Mouse (Mus musculus) bone marrow, adult 2 months (tissue): ENCODE measurements at regions not wholly inside any gene's neighbourhood (a gene's known extent, or its start where the extent isn't known, plus 50 kb on each side); places are given as distances from the start of the nearest gene placed in this dataset.
A peak's percentile ranks its signal among the peaks of the same experiment; 100 is the strongest.
"Not testable (repeated sequence)": the region's sequence is repeated elsewhere in the genome, so short reads cannot be mapped to it uniquely, and the experiment has no call there.

Experiments
- H3K27ac ChIP-seq: fragments of 200-500 bp; 2 replicates; pipeline ENCODE4 v1.5.1; 2012; ENCODE audit warnings: low read depth, mild to moderate bottlenecking, control low read depth, inconsistent platforms, low read length; ENCODE audit not compliant: control insufficient read depth, poor library complexity, insufficient read depth
- H3K4me1 ChIP-seq: fragments of 200-500 bp; 2 replicates; pipeline ENCODE4 v1.6.1; 2011; ENCODE audit warnings: low read length; ENCODE audit not compliant: control insufficient read depth, insufficient read depth
- H3K4me3 ChIP-seq: fragments of 200-500 bp; replicated peaks from 2 replicates; pipeline ENCODE3; 2011; ENCODE audit warnings: mild to moderate bottlenecking, low read depth, low read length, control low read depth; ENCODE audit not compliant: control insufficient read depth
- CTCF ChIP-seq: fragments of 200-500 bp; IDR thresholded peaks from 2 replicates; pipeline ENCODE4 v1.5.1; 2011; ENCODE audit warnings: low read length, control low read depth; ENCODE audit not compliant: control insufficient read depth, insufficient read depth
- POLR2A ChIP-seq: fragments of 200-500 bp; IDR thresholded peaks from 2 replicates; pipeline ENCODE4 v1.6.1; 2011; ENCODE audit warnings: low read depth, mild to moderate bottlenecking, control low read depth, low read length, borderline replicate concordance; ENCODE audit not compliant: control insufficient read depth
- whole genome bisulfite sequencing: fragments of 180-500 bp; shearing (Covaris S2); methylation state at CpG from one replicate; pipeline ENCODE4 v1.1.7; 2018; 5-methylcytosine and 5-hydroxymethylcytosine counted together

- 45% methylated on average over 10 of the region's 11 CpGs for whole genome bisulfite sequencing
- H3K27ac ChIP-seq, result peak overlapping the region; percentile 29; the same call in 1 of the 2 replicates
Measured at GRCm38 (mm10) chr12:92882540-92882939, 1033.6 kb upstream of the Sel1l start.

GRCm38 (mm10) chr12:92873602-92874001 lies 1024.6 kb upstream of the Sel1l start:
- WGBS, result 76% methylated on average over 3 of the region's 3 CpGs
- no peak overlapping the region for H3K27ac ChIP-seq
- no peak overlapping the region for H3K4me3 ChIP-seq
- TF ChIP-seq CTCF, result no peak
- no peaks in the 10 kb centered on the region for H3K4me1 ChIP-seq

More at GRCm38 (mm10) chr12:92882540-92882939, 1033.6 kb upstream of the Sel1l start:
- not testable (repeated sequence) for H3K4me1 ChIP-seq, H3K4me3 ChIP-seq

GRCm38 (mm10) chr12:92869336-92869735 lies 1020.4 kb upstream of the Sel1l start:
- H3K27ac ChIP-seq, result no peak overlapping the region
- H3K4me3 ChIP-seq, result no peak overlapping the region
- H3K4me1 ChIP-seq, result no peaks in the 10 kb centered on the region
- no peak for TF ChIP-seq CTCF
- no peak for TF ChIP-seq POLR2A
- WGBS, result 57% methylated on average over 3 of the region's 3 CpGs

DNA sequence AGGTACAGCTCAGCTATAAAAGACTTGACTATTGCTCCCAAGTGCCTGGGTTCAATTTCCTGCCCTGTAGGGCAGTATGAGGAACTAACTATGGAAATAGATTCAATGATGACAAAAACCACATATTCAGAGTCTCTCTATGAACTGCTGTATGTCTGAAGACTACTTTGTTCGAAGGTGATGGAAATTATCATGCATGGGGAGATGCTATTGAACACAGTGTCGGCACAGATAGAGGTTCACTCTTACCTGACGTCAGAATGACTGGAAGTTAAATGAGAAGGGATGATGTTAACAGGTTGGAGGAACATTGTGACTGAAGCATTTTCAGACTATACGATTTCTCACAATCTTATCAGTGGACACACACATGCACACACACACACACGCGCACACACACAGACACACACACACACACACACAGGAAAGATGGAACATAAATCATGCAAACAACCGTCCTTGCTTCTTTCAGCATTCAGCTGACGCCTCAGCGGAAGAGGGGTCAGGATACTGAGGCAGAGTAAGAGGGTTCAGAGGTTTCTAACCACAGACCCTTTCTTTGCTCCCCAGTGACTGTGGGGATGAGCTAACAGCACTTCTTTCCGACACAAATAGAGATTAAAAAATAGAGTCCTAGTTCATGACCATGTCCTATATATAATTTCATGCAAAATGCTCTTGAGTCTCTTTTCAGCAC lies 974.3 kb upstream of the Sel1l start:
- WGBS, result 16% methylated on average over 10 of the region's 10 CpGs
- Histone ChIP-seq H3K4me3 (peak overlapping the region; percentile 40), H3K27ac (no peak overlapping the region), H3K4me1 (peaks cover 1% of the 10 kb centered on the region; the same call in 1 of the 2 replicates)
- no peak for TF ChIP-seq CTCF
- no peak for TF ChIP-seq POLR2A

DNA sequence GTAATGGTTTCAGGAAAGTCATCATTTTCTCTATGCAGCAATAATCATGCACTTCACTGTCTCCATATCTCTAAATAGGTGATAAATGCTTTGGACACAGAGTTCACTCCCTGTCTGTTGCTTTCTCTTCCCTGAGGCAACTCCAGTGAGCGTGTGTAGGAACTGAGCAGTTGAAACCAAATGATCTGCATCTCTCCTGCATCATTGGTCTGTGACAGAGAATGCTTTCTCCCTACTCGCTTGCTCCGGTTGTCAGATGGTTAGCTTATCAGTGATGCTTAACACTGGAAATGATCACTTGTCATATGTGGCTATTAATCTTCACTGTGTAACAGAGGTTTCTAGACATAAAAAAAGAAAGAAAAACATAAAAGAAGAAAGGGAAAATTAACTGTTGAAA lies 969.7 kb upstream of the Sel1l start:
- H3K4me3 ChIP-seq, result no peak overlapping the region
- H3K27ac ChIP-seq, result no peak overlapping the region
- TF ChIP-seq CTCF (no peak), POLR2A (no peak)
- WGBS, result 66% methylated on average over 3 of the region's 3 CpGs
- H3K4me1 ChIP-seq, result peaks cover 1% of the 10 kb centered on the region; the same call in 1 of the 2 replicates

GRCm38 (mm10) chr12:92801121-92801520 lies 952.2 kb upstream of the Sel1l start:
- Histone ChIP-seq H3K27ac (no peak overlapping the region), H3K4me1 (no peaks in the 10 kb centered on the region), H3K4me3 (no peak overlapping the region)
- TF ChIP-seq CTCF (no peak), POLR2A (no peak)
- WGBS, result 76% methylated on average over 1 of the region's 1 CpGs

DNA sequence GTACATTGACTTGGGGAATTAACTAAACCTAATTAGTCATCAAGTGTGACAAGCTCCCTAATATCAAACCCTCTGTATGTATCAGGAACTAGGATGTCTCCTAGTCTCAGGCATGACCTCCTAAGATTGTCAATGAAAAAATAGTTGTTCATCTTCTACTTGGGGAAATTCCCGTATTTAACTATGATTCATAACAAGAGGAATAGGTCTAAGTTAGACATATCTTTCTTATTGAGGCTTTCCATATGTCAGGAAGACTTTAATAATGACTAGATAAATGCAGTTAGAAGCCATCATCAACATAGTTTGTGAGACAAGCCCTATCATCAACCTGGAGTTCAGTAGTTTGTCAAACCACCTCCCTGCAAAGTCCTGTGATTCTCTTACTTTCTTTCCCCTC lies 934.4 kb upstream of the Sel1l start:
- WGBS, result 63% methylated on average over 1 of the region's 1 CpGs
- H3K4me1 ChIP-seq, result no peaks in the 10 kb centered on the region
- no peak for TF ChIP-seq POLR2A
- no peak for TF ChIP-seq CTCF
- no peak overlapping the region for H3K27ac ChIP-seq
- H3K4me3 ChIP-seq, result no peak overlapping the region

DNA sequence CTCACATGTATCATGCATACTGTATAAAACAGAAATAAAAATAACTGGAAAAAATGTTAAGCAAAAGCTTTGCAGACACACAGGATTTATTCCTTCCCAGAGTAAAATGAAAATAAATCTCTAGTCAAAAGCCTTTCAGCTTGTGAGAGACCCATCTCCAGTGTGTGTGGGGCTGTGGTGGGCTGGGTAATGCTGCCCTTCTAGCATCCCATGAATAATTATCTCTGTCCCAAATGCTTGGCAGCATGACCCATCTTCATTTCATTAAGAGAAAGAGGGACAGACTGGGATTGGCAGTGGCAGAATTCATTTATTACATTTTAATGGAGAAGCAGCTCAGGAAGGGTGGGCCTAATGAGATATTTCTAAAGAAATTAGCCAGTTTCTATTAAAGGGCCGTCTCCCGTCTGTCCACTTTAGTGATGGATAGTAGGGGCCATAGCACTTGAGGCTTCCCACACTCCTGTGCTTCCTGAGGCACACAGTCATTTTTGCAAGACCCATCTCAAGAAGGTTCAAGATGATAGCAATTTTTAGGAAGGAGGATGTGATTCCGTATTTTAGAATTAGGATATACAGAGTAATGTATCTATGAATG lies 930.8 kb upstream of the Sel1l start:
- no peaks in the 10 kb centered on the region for H3K4me1 ChIP-seq
- no peak overlapping the region for H3K27ac ChIP-seq
- TF ChIP-seq POLR2A (no peak), CTCF (no peak)
- no peak overlapping the region for H3K4me3 ChIP-seq
- 80% methylated on average over 3 of the region's 3 CpGs for WGBS

DNA sequence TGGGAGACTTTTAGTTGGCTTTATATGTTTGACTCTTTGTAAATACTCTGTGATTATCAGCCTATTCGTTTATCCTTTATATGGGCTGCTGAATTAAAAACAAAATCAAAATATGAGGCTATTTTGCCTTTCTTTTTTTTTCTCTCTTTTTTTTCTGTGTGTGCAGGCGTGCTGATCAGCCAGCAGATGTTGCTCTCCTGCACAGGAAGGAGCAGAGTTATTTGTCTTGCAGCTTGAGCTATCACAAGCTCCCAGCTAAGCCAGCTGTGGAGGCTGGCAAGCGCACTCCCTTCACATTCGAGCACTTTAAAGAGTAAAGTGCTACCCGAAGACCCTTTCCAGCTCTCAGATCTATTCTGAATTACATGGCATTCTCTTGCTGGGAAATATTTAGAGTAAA lies 926.7 kb upstream of the Sel1l start:
- no peak overlapping the region for H3K4me3 ChIP-seq
- WGBS, result 37% methylated on average over 5 of the region's 5 CpGs
- no peaks in the 10 kb centered on the region for H3K4me1 ChIP-seq
- TF ChIP-seq CTCF, result peak; percentile 34; the same call in 1 of the 2 replicates
- no peak for TF ChIP-seq POLR2A
- H3K27ac ChIP-seq, result no peak overlapping the region
